Mouse (Mus musculus): ENCODE results near the gene B3gnt2.

- no peak for TF ChIP-seq CEBPB (IDR thresholded peaks at IDR 0.05; ENCODE audit: insufficient read depth, poor library complexity, severe bottlenecking)
- TF ChIP-seq TCF12 (IDR thresholded peaks at IDR 0.05; ENCODE audit: insufficient read depth, poor library complexity, severe bottlenecking): no peak
- no peak for TF ChIP-seq MYOD1 (IDR thresholded peaks at IDR 0.05; ENCODE audit: control insufficient read depth in 1 of 3, insufficient read length in 2 of 3, low read depth in 2 of 3)
- TF ChIP-seq POLR2AphosphoS2 (IDR thresholded peaks at IDR 0.05; ENCODE audit: insufficient read length, low read depth): no peak
- TF ChIP-seq USF1 (IDR thresholded peaks at IDR 0.05; ENCODE audit: low read depth): no peak
- no peak for TF ChIP-seq POLR2A (IDR thresholded peaks at IDR 0.05; ENCODE audit: insufficient read length, low read depth)
- TF ChIP-seq TCF3 (IDR thresholded peaks at IDR 0.05; ENCODE audit: insufficient read length, low read depth): no peak
- TF ChIP-seq MAX (IDR thresholded peaks at IDR 0.05; ENCODE audit: low read depth): no peak
- TF ChIP-seq MYOG (IDR thresholded peaks at IDR 0.05; ENCODE audit: control insufficient read depth in 1 of 3, insufficient read depth in 1 of 3, insufficient read length in 2 of 3, low read depth in 2 of 3): no peak
- no peak for TF ChIP-seq E2F4 (IDR thresholded peaks at IDR 0.05; ENCODE audit: insufficient read depth)
- no peak for TF ChIP-seq SRF (IDR thresholded peaks at IDR 0.05; ENCODE audit: control insufficient read depth, insufficient read length, low read depth)
- TF ChIP-seq REST (IDR thresholded peaks at IDR 0.05; ENCODE audit: insufficient read depth, insufficient read length): no peak
Observed at GRCm38 (mm10) chr11:22854571-22854970, 6.2 kb downstream of the B3gnt2 start.

All from myocyte (in vitro differentiated cells).